Comparison of ENCODE assay signal across 1 mouse cellular context in genomic region chr12:85280105-85280844, GRCm38 (mm10).
TF ChIP-seq lines count a peak whose summit lies in the region.

No protein-coding gene starts in this region.

TF ChIP-seq in MEL, 35 proteins besides CTCF, POLR2A, EP300 and RAD21 (continued from another document):
- TF ChIP-seq SIN3A (IDR thresholded peaks at IDR 0.05; ENCODE audit: low read length) = peak; percentile 80
- peak; percentile 87 for TF ChIP-seq CHD2 (IDR thresholded peaks at IDR 0.05; ENCODE audit: low read length)
- TF ChIP-seq UBTF (IDR thresholded peaks at IDR 0.05; ENCODE audit: borderline replicate concordance, insufficient read depth, low read depth, low read length) = no peak
- TF ChIP-seq GABPA (IDR thresholded peaks at IDR 0.05; ENCODE audit: low read depth, low read length) = no peak
- TF ChIP-seq BHLHE40 (IDR thresholded peaks at IDR 0.05; ENCODE audit: borderline replicate concordance, low read depth, low read length) = peak; percentile 99
- peak; percentile 85 for TF ChIP-seq ZMIZ1 (IDR thresholded peaks at IDR 0.05; ENCODE audit: low read depth, low read length)
TF ChIP-seq in MEL: peak in this region for 22.
